Mouse (Mus musculus) heart, embryonic 12.5 days (tissue): Measurements from ENCODE around the gene Slc11a2. TPM values are rescaled to one million over a fixed set of nuclear protein-coding genes. Genes with fewer than 3 reads are reported as not detected.
"Not testable (repeated sequence)": the region's sequence is repeated elsewhere in the genome, so short reads cannot be mapped to it uniquely, and the experiment has no call there.

Experiments
- ATAC-seq: fragments of 200-750 bp; cut with Nextera tagmentation; 2 replicates; pipeline ENCODE4 v1.8.0; 2017; ENCODE audit warnings: moderate TSS enrichment, moderate library complexity; ENCODE audit not compliant: insufficient number of reproducible peaks, low FRiP score
- H3K27ac ChIP-seq: fragments of 300-500 bp; sonication (generic); 2 replicates; pipeline ENCODE4 v1.5.1; 2016; ENCODE audit warnings: mild to moderate bottlenecking, moderate library complexity; ENCODE audit not compliant: poor library complexity, severe bottlenecking
- H3K27me3 ChIP-seq: fragments of 300-500 bp; sonication (generic); replicated peaks from 2 replicates; pipeline ENCODE4 v1.6.1; 2016; ENCODE audit warnings: mild to moderate bottlenecking, moderate library complexity
- H3K36me3 ChIP-seq: fragments of 300-500 bp; sonication (generic); 2 replicates; pipeline ENCODE4 v1.6.1; 2016; ENCODE audit warnings: mild to moderate bottlenecking, moderate library complexity
- H3K4me1 ChIP-seq: fragments of 300-500 bp; sonication (generic); replicated peaks from 2 replicates; pipeline ENCODE4 v1.6.1; 2016; ENCODE audit warnings: mild to moderate bottlenecking
- H3K4me2 ChIP-seq: fragments of 300-500 bp; sonication (generic); 2 replicates; pipeline ENCODE4 v1.6.1; 2016; ENCODE audit warnings: mild to moderate bottlenecking, moderate library complexity
- H3K4me3 ChIP-seq: fragments of 300-500 bp; sonication (generic); 2 replicates; pipeline ENCODE4 v1.5.1; 2016; ENCODE audit warnings: mild to moderate bottlenecking
- H3K9ac ChIP-seq: fragments of 300-500 bp; sonication (generic); 2 replicates; pipeline ENCODE4 v1.6.1; 2016; ENCODE audit warnings: mild to moderate bottlenecking, moderate library complexity
- H3K9me3 ChIP-seq: fragments of 300-500 bp; sonication (generic); replicated peaks from 2 replicates; pipeline ENCODE4 v1.6.1; 2016; ENCODE audit warnings: mild to moderate bottlenecking, moderate library complexity
- WGBS: fragments of 180-500 bp; shearing (Covaris S2); methylation state at CpG from one replicate; pipeline ENCODE4 v1.1.7; 2016; 5-methylcytosine and 5-hydroxymethylcytosine counted together
- polyA plus RNA-seq: library from polyadenylated mRNA; unstranded; fragments of >200 nt; fragmentation: Nextera tagmentation; extraction: Ambion mirVana; gene quantifications from 2 replicates; pipeline ENCODE4 v1.2.1, GENCODE M21; 2016

The Slc11a2 gene
- polyA plus RNA-seq, 1 experiment from 2014 or later, result 15.5 TPM

DNA sequence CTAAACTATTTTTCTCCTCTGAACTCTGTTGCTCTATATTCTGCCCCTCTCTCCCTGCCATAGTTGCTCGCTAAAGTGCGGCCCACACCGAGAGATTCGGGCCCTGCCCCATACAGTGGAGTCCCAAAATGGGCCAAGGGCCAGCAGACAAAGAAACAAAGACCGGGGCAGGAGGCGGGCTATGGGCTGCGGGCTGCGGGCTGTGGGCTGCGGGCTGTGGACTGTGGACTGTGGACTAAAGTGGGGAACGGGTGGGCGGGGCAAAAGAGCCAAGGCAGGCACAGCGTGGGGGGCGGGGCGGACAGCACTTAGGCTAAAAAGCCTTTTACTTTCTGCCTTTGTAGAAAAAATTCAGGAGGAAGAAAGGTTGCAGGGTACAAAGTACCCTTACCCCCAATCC, 78.1 kb downstream of the Slc11a2 start:
- H3K4me3 ChIP-seq, result no peak overlapping the region
- no peaks in the 10 kb centered on the region for H3K27me3 ChIP-seq
- no peak overlapping the region for H3K9ac ChIP-seq
- peaks cover 3% of the 10 kb centered on the region; the same call in 1 of the 2 replicates for H3K9me3 ChIP-seq
- peaks cover 25% of the 10 kb centered on the region for H3K4me1 ChIP-seq
- no peaks in the 10 kb centered on the region for H3K36me3 ChIP-seq
- 72% methylated on average over 14 of the region's 14 CpGs for WGBS
- ATAC-seq, result no peak
- no peak overlapping the region for H3K27ac ChIP-seq
- no peak overlapping the region for H3K4me2 ChIP-seq

- H3K36me3 ChIP-seq, result no peaks in the 10 kb centered on the region
- no peak overlapping the region for H3K9ac ChIP-seq
- no peak overlapping the region for H3K4me3 ChIP-seq
- H3K27ac ChIP-seq, result no peak overlapping the region
- no peak for ATAC-seq
- H3K4me1 ChIP-seq, result peaks cover 16% of the 10 kb centered on the region
- H3K9me3 ChIP-seq, result peaks cover 3% of the 10 kb centered on the region; the same call in 1 of the 2 replicates
- H3K4me2 ChIP-seq, result no peak overlapping the region
- H3K27me3 ChIP-seq, result no peaks in the 10 kb centered on the region
These were observed 79.4 kb downstream of the Slc11a2 start for GRCm38 (mm10) chr15:100345484-100345883.

GRCm38 (mm10) chr15:100341314-100341980, 83.4 kb downstream of the Slc11a2 start:
- not testable (repeated sequence) for H3K27me3 ChIP-seq, H3K4me1 ChIP-seq, H3K36me3 ChIP-seq, H3K4me2 ChIP-seq, H3K9me3 ChIP-seq, H3K27ac ChIP-seq, ATAC-seq, H3K9ac ChIP-seq, H3K4me3 ChIP-seq
- 82% methylated on average over 5 of the region's 5 CpGs for WGBS

Other genes with a start within 250 kb of the Slc11a2 start
- 35.8 and 38.1 TPM in 2 replicates for gene Atf1, start 197.3 kb downstream of the Slc11a2 start, polyA plus RNA-seq
- not detected in 2 replicates for gene Tmprss12, start 144.2 kb downstream of the Slc11a2 start, polyA plus RNA-seq
- gene Mettl7a1, start 120.9 kb downstream of the Slc11a2 start, polyA plus RNA-seq, result 3.1 and 3.8 TPM in 2 replicates
- not detected in 2 replicates for gene Mettl7a3, start 90.1 kb downstream of the Slc11a2 start, polyA plus RNA-seq
- not detected in 2 replicates for gene Methig1, start 71.9 kb downstream of the Slc11a2 start, polyA plus RNA-seq
- gene Mettl7a2, start 71.9 kb downstream of the Slc11a2 start, polyA plus RNA-seq, result not detected in 2 replicates
- not detected in 2 replicates for gene Higd1c, start 60.5 kb downstream of the Slc11a2 start, polyA plus RNA-seq
- gene Gm5475, start 2.9 kb downstream of the Slc11a2 start, polyA plus RNA-seq, result 0.12 TPM in 1 of 2 replicates, not detected in the other
- 17.7 and 19.4 TPM in 2 replicates for gene Letmd1, start 44.0 kb upstream of the Slc11a2 start, polyA plus RNA-seq
- gene Csrnp2, start 70.4 kb upstream of the Slc11a2 start, polyA plus RNA-seq, result 12.0 and 12.1 TPM in 2 replicates
- 23.7 and 24.5 TPM in 2 replicates for gene Tfcp2, start 126.9 kb upstream of the Slc11a2 start, polyA plus RNA-seq
- gene Pou6f1, start 174.9 kb upstream of the Slc11a2 start, polyA plus RNA-seq, result 4.7 and 5.4 TPM in 2 replicates
- gene Dazap2, start 190.3 kb upstream of the Slc11a2 start, polyA plus RNA-seq, result 193 and 200 TPM in 2 replicates
- 15.0 and 18.0 TPM in 2 replicates for gene Smagp, start 211.9 kb upstream of the Slc11a2 start, polyA plus RNA-seq
- 3.7 and 6.3 TPM in 2 replicates for gene Bin2, start 244.5 kb upstream of the Slc11a2 start, polyA plus RNA-seq